Mouse (Mus musculus): ENCODE measurements around the gene Tctn3.

DNA sequence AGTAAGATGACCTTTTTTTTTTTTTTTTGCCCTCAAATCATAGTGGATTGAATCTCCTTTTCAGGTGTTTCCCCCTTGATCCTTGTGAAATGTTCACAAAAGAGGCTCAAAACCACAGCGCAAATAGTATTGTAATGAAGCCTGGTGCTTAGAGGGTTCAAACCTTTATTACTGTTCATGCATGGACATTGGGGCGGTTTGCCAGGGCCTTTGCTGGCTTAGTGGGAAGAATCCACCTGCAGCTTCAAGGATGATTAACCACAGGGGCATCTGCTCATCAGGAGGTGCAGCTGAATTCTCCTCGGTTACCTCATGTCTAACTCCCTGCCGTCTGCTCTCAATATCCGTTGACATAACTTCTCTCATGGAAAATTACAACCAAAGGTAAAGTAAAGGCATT, 20.6 kb upstream of the Tctn3 start:
- TF ChIP-seq POLR2A (IDR thresholded peaks at IDR 0.05; ENCODE audit: borderline replicate concordance, control insufficient read depth, low read depth, low read length) (no peak), CTCF (IDR thresholded peaks at IDR 0.05; ENCODE audit: control insufficient read depth, insufficient read depth, low read length) (no peak)
